Mouse (Mus musculus): ENCODE data around the gene Ears2. TPM values are rescaled to one million over a fixed set of nuclear protein-coding genes. Genes with fewer than 3 reads are reported as not detected.

Ears2 gene
- polyA plus RNA-seq, 1 experiment from 2014 or later: 10.9 TPM

Other genes with a start within 250 kb of the Ears2 start
- gene Scnn1b, start 202.2 kb downstream of the Ears2 start, polyA plus RNA-seq (2015; fragmentation: Nextera tagmentation; extraction: Ambion mirVana): 0.09 TPM in 1 of 2 replicates, not detected in the other
- gene Cog7, start 85.6 kb downstream of the Ears2 start, polyA plus RNA-seq (2015; fragmentation: Nextera tagmentation; extraction: Ambion mirVana): 18.2 and 21.2 TPM in 2 replicates
- 54.8 and 61.2 TPM in 2 replicates for gene Gga2, start 46.0 kb downstream of the Ears2 start, polyA plus RNA-seq (2015; fragmentation: Nextera tagmentation; extraction: Ambion mirVana)
- 54.6 and 58.2 TPM in 2 replicates for gene Ubfd1, start 88 bp downstream of the Ears2 start, polyA plus RNA-seq (2015; fragmentation: Nextera tagmentation; extraction: Ambion mirVana)
- gene Ndufab1, start 34.6 kb upstream of the Ears2 start, polyA plus RNA-seq (2015; fragmentation: Nextera tagmentation; extraction: Ambion mirVana): 653 and 663 TPM in 2 replicates
- gene Palb2, start 65.7 kb upstream of the Ears2 start, polyA plus RNA-seq (2015; fragmentation: Nextera tagmentation; extraction: Ambion mirVana): 15.1 and 15.7 TPM in 2 replicates
- gene Dctn5, start 65.8 kb upstream of the Ears2 start, polyA plus RNA-seq (2015; fragmentation: Nextera tagmentation; extraction: Ambion mirVana): 140 and 148 TPM in 2 replicates
- gene Plk1, start 92.2 kb upstream of the Ears2 start, polyA plus RNA-seq (2015; fragmentation: Nextera tagmentation; extraction: Ambion mirVana): 118 and 124 TPM in 2 replicates
- 0.40 and 0.57 TPM in 2 replicates for gene Ern2, start 118.9 kb upstream of the Ears2 start, polyA plus RNA-seq (2015; fragmentation: Nextera tagmentation; extraction: Ambion mirVana)
- gene Chp2, start 152.2 kb upstream of the Ears2 start, polyA plus RNA-seq (2015; fragmentation: Nextera tagmentation; extraction: Ambion mirVana): 0.22 and 0.67 TPM in 2 replicates
- 22.7 and 27.4 TPM in 2 replicates for gene Prkcb, start 221.5 kb upstream of the Ears2 start, polyA plus RNA-seq (2015; fragmentation: Nextera tagmentation; extraction: Ambion mirVana)

Measured in forebrain, embryonic 13.5 days (tissue).